In the genomic region with DNA sequence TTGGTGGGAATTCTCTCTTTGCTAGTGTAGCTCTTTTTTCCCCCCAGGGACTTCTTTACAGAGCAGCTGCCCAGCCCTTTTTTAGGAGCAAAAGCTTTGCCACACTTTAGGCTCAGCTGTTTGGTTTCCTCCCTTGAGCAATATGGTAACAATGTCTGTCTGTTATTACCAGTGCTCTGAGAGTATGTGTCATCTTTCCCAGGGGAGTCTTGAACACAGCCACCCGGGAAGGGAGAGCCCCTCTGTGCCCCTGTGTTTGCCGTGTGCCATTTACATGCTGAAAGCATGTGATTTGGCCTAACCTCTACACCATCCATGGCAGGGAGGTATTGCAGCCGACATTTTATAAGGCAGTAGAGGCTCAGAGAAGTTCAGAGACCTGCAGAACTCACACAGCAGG, we compare ENCODE assay signal across 25 mouse cellular contexts. TPM values are rescaled to one million over a fixed set of nuclear protein-coding genes. Genes with fewer than 3 reads are reported as not detected.
A peak's percentile ranks its signal among the peaks of the same experiment; 100 is the strongest.
DNase-seq lines count a peak whose midpoint lies in the region; ATAC-seq and TF ChIP-seq lines count a peak whose summit lies in the region.
"Had no signal": no experiment of that assay in that cellular context is flagged by ENCODE, and none has a peak within 500 bp of the region (broad histone marks: within the 10 kb centered on the region; RNA-seq: fewer than 3 reads in every experiment).

No protein-coding gene starts in this region.

- H3K27me3 ChIP-seq in kidney, embryonic 15.5 days, result no peaks in the 10 kb centered on the region
- no peaks in the 10 kb centered on the region for H3K27me3 ChIP-seq in C2C12 (ENCODE audit: control insufficient read depth, insufficient read depth, insufficient read length)
- no peaks in the 10 kb centered on the region for H3K27me3 ChIP-seq in embryonic facial prominence, embryonic 15.5 days
- no peaks in the 10 kb centered on the region for H3K27me3 ChIP-seq in liver, embryonic 16.5 days (ENCODE audit: control insufficient read depth, insufficient read depth, low read depth, low read length)
- H3K27me3 ChIP-seq in forebrain, embryonic 10.5 days (ENCODE audit: poor library complexity, severe bottlenecking), result no peaks in the 10 kb centered on the region
- no peaks in the 10 kb centered on the region for H3K27me3 ChIP-seq in forebrain, embryonic 13.5 days
- H3K27me3 ChIP-seq: embryonic facial prominence, embryonic 13.5 days; heart, embryonic 13.5 days; limb, embryonic 13.5 days; midbrain, embryonic 13.5 days; neural tube, embryonic 12.5 days had no signal

- no peak for TF ChIP-seq CTCF in C2C12 (IDR thresholded peaks at IDR 0.05; ENCODE audit: control insufficient read depth, insufficient read depth, insufficient read length)

- no peak overlapping the region for H3K4me3 ChIP-seq in kidney, embryonic 15.5 days (replicated peaks)
- H3K4me3 ChIP-seq in C2C12 (ENCODE audit: insufficient read depth, poor library complexity, severe bottlenecking), result no peak overlapping the region
- H3K4me3 ChIP-seq in embryonic facial prominence, embryonic 15.5 days (replicated peaks), result no peak overlapping the region
- no peak overlapping the region for H3K4me3 ChIP-seq in liver, embryonic 16.5 days (ENCODE audit: low read depth, low read length)
- no peak overlapping the region for H3K4me3 ChIP-seq in forebrain, embryonic 10.5 days
- no peak overlapping the region for H3K4me3 ChIP-seq in forebrain, embryonic 13.5 days
- H3K4me3 ChIP-seq: embryonic facial prominence, embryonic 13.5 days; heart, adult 2 months; heart, embryonic 13.5 days; limb, embryonic 13.5 days; megakaryocyte, embryonic 14.5 days; midbrain, embryonic 13.5 days; neural tube, embryonic 12.5 days had no signal

- H3K4me2 ChIP-seq in kidney, embryonic 15.5 days, result no peak overlapping the region
- no peak overlapping the region for H3K4me2 ChIP-seq in embryonic facial prominence, embryonic 15.5 days (replicated peaks)
- H3K4me2 ChIP-seq in liver, embryonic 16.5 days (ENCODE audit: low read depth, low read length), result no peak overlapping the region
- no peak overlapping the region for H3K4me2 ChIP-seq in forebrain, embryonic 13.5 days
- H3K4me2 ChIP-seq: embryonic facial prominence, embryonic 13.5 days; heart, embryonic 13.5 days; limb, embryonic 13.5 days; lung, embryonic 14.5 days; midbrain, embryonic 13.5 days; neural tube, embryonic 12.5 days had no signal

- no peak for ATAC-seq in kidney, embryonic 15.5 days (replicated peaks; ENCODE audit: low FRiP score)
- peak; percentile 75; the same call in 1 of the 2 replicates for ATAC-seq in embryonic facial prominence, embryonic 15.5 days (ENCODE audit: insufficient number of reproducible peaks, low FRiP score, low TSS enrichment, low read depth)
- no peak for ATAC-seq in liver, embryonic 16.5 days (ENCODE audit: low read depth)
- ATAC-seq in forebrain, embryonic 13.5 days, result no peak
- ATAC-seq: forebrain, embryonic 16.5 days; midbrain, embryonic 13.5 days had no signal

- no peaks in the 10 kb centered on the region for H3K79me2 ChIP-seq in C2C12 (ENCODE audit: control insufficient read depth, insufficient read depth)

- no peak for DNase-seq in kidney, postnatal 14 days
- no peak for DNase-seq in forebrain, embryonic 10.5 days (ENCODE audit: extremely low spot score, low spot score)
- no peak for DNase-seq in adrenal gland, adult 2 months
- DNase-seq: adrenal gland, postnatal 36 days; cerebellum, postnatal 10 days; gastrocnemius, postnatal 25 days; heart, adult 2 months; heart, postnatal 14 days; lung, embryonic 14.5 days; right cerebral cortex, postnatal 14 days; spleen, adult 18-20 months; thymus, adult 2 months; thymus, postnatal 4 days had no signal

- H3ac ChIP-seq in C2C12 (ENCODE audit: control insufficient read depth, insufficient read length, low read depth), result no peak overlapping the region

- H3K27ac ChIP-seq in kidney, embryonic 15.5 days, result 0 out of 2 replicates have a peak overlapping the region, but pooled peaks have one; percentile 29
- H3K27ac ChIP-seq in embryonic facial prominence, embryonic 15.5 days (replicated peaks), result no peak overlapping the region
- H3K27ac ChIP-seq in liver, embryonic 16.5 days (ENCODE audit: low read length), result peak overlapping the region; percentile 61
- H3K27ac ChIP-seq in forebrain, embryonic 10.5 days, result no peak overlapping the region
- H3K27ac ChIP-seq in forebrain, embryonic 13.5 days, result no peak overlapping the region
- H3K27ac ChIP-seq: embryonic facial prominence, embryonic 13.5 days; heart, adult 2 months; heart, embryonic 13.5 days; limb, embryonic 13.5 days; midbrain, embryonic 13.5 days; neural tube, embryonic 12.5 days had no signal

- H3K9ac ChIP-seq in kidney, embryonic 15.5 days, result no peak overlapping the region
- H3K9ac ChIP-seq in embryonic facial prominence, embryonic 15.5 days, result no peak overlapping the region
- H3K9ac ChIP-seq in liver, embryonic 16.5 days (ENCODE audit: low read depth, low read length), result no peak overlapping the region
- H3K9ac ChIP-seq in forebrain, embryonic 13.5 days, result no peak overlapping the region
- H3K9ac ChIP-seq: embryonic facial prominence, embryonic 13.5 days; heart, embryonic 13.5 days; limb, embryonic 13.5 days; lung, embryonic 14.5 days; midbrain, embryonic 13.5 days; neural tube, embryonic 12.5 days had no signal

- 70% methylated on average over 3 of the region's 3 CpGs for WGBS in kidney, embryonic 15.5 days
- 57% methylated on average over 3 of the region's 3 CpGs for WGBS in embryonic facial prominence, embryonic 15.5 days
- WGBS in liver, embryonic 16.5 days (ENCODE audit: insufficient replicate concordance), result 40% methylated on average over 3 of the region's 3 CpGs
- WGBS in forebrain, embryonic 10.5 days, result 80% methylated on average over 3 of the region's 3 CpGs
- WGBS in forebrain, embryonic 13.5 days, result 76% methylated on average over 3 of the region's 3 CpGs

- no peaks in the 10 kb centered on the region for H3K9me3 ChIP-seq in kidney, embryonic 15.5 days (replicated peaks)
- no peaks in the 10 kb centered on the region for H3K9me3 ChIP-seq in embryonic facial prominence, embryonic 15.5 days (replicated peaks)
- no peaks in the 10 kb centered on the region for H3K9me3 ChIP-seq in liver, embryonic 16.5 days (replicated peaks; ENCODE audit: control insufficient read depth, low read length)
- no peaks in the 10 kb centered on the region for H3K9me3 ChIP-seq in forebrain, embryonic 10.5 days
- H3K9me3 ChIP-seq in forebrain, embryonic 13.5 days (replicated peaks), result no peaks in the 10 kb centered on the region
- H3K9me3 ChIP-seq: embryonic facial prominence, embryonic 13.5 days; midbrain, embryonic 13.5 days; neural tube, embryonic 12.5 days had no signal

- no peaks in the 10 kb centered on the region for H3K79me3 ChIP-seq in C2C12 (ENCODE audit: low read depth)

- H3K4me1 ChIP-seq in kidney, embryonic 15.5 days, result peaks cover 29% of the 10 kb centered on the region
- no peaks in the 10 kb centered on the region for H3K4me1 ChIP-seq in embryonic facial prominence, embryonic 15.5 days
- peaks cover 5% of the 10 kb centered on the region for H3K4me1 ChIP-seq in liver, embryonic 16.5 days (ENCODE audit: control insufficient read depth, low read depth, low read length)
- H3K4me1 ChIP-seq in forebrain, embryonic 10.5 days, result peaks cover 29% of the 10 kb centered on the region
- peaks cover 6% of the 10 kb centered on the region; the same call in 1 of the 2 replicates for H3K4me1 ChIP-seq in forebrain, embryonic 13.5 days
- H3K4me1 ChIP-seq: embryonic facial prominence, embryonic 13.5 days had no signal

- H3K36me3 ChIP-seq in kidney, embryonic 15.5 days, result no peaks in the 10 kb centered on the region
- H3K36me3 ChIP-seq in C2C12 (ENCODE audit: control insufficient read depth, insufficient read depth), result no peaks in the 10 kb centered on the region
- H3K36me3 ChIP-seq in embryonic facial prominence, embryonic 15.5 days, result no peaks in the 10 kb centered on the region
- H3K36me3 ChIP-seq in liver, embryonic 16.5 days (ENCODE audit: control insufficient read depth, insufficient read depth), result no peaks in the 10 kb centered on the region
- no peaks in the 10 kb centered on the region for H3K36me3 ChIP-seq in forebrain, embryonic 10.5 days (replicated peaks)
- H3K36me3 ChIP-seq in forebrain, embryonic 13.5 days (ENCODE audit: poor library complexity, severe bottlenecking), result no peaks in the 10 kb centered on the region
- H3K36me3 ChIP-seq: embryonic facial prominence, embryonic 13.5 days; heart, embryonic 13.5 days; limb, embryonic 13.5 days; midbrain, embryonic 13.5 days; neural tube, embryonic 12.5 days had no signal

TF ChIP-seq in C2C12, 6 proteins besides CTCF, POLR2A, EP300 and RAD21:
- TF ChIP-seq CEBPB (IDR thresholded peaks at IDR 0.05; ENCODE audit: low read depth), result peak; percentile 62
- no peak for TF ChIP-seq MYOG (IDR thresholded peaks at IDR 0.05; ENCODE audit: control insufficient read depth, extremely low read depth, insufficient read length)
- TF ChIP-seq MYOD1 (IDR thresholded peaks at IDR 0.05; ENCODE audit: control insufficient read depth, insufficient read length, low read depth), result peak; percentile 58
- TF ChIP-seq MAX (IDR thresholded peaks at IDR 0.05), result no peak
- TF ChIP-seq FOSL1 (IDR thresholded peaks at IDR 0.05; ENCODE audit: insufficient read depth, low read length, poor library complexity, severe bottlenecking), result no peak

RNA-seq across cellular contexts. Expression of gene Txnrd1, which starts 29.4 kb away (rescaled TPM):
- 105 and 107 TPM in 2 replicates for polyA plus RNA-seq in kidney, embryonic 15.5 days (2015; fragmentation: Nextera tagmentation; extraction: Ambion mirVana)
- polyA plus RNA-seq in C2C12 (2012; fragmentation: generic; extraction: Trizol), result 172 TPM
- polyA plus RNA-seq in embryonic facial prominence, embryonic 15.5 days (2015; fragmentation: Nextera tagmentation; extraction: Ambion mirVana), result 74.3 and 78.9 TPM in 2 replicates
- polyA plus RNA-seq in liver, embryonic 16.5 days (2015; fragmentation: Nextera tagmentation; extraction: Ambion mirVana), result 44.1 and 46.1 TPM in 2 replicates
- polyA plus RNA-seq in forebrain, embryonic 10.5 days (2016; fragmentation: Nextera tagmentation; extraction: Ambion mirVana), result 196 and 200 TPM in 2 replicates
- 154 and 158 TPM in 2 replicates for polyA plus RNA-seq in forebrain, embryonic 13.5 days (2015; fragmentation: Nextera tagmentation; extraction: Ambion mirVana)
- total RNA-seq in adrenal gland, adult 2 months (2021), result 100 to 1,000 TPM in 1 of 2 experiments, 10 to 100 TPM in 1; 88.6 to 113 TPM
- 27.3 and 34.4 TPM in 2 replicates for polyA plus RNA-seq in adrenal gland, adult 2 months (2012; rRNA removed)

RNA-seq across cellular contexts. Expression of gene Nfyb, which starts 40.5 kb away (rescaled TPM):
- polyA plus RNA-seq in kidney, embryonic 15.5 days (2015; fragmentation: Nextera tagmentation; extraction: Ambion mirVana), result 47.7 and 48.9 TPM in 2 replicates
- polyA plus RNA-seq in C2C12 (2012; fragmentation: generic; extraction: Trizol), result 11.9 TPM
- 42.2 and 42.4 TPM in 2 replicates for polyA plus RNA-seq in embryonic facial prominence, embryonic 15.5 days (2015; fragmentation: Nextera tagmentation; extraction: Ambion mirVana)
- 29.4 and 34.5 TPM in 2 replicates for polyA plus RNA-seq in liver, embryonic 16.5 days (2015; fragmentation: Nextera tagmentation; extraction: Ambion mirVana)
- 63.8 and 64.3 TPM in 2 replicates for polyA plus RNA-seq in forebrain, embryonic 10.5 days (2016; fragmentation: Nextera tagmentation; extraction: Ambion mirVana)
- polyA plus RNA-seq in forebrain, embryonic 13.5 days (2015; fragmentation: Nextera tagmentation; extraction: Ambion mirVana), result 65.3 and 68.9 TPM in 2 replicates
- 10 to 100 TPM; 15.2 to 19.8 TPM for total RNA-seq in adrenal gland, adult 2 months (2021)
- polyA plus RNA-seq in adrenal gland, adult 2 months (2012; rRNA removed), result 1.9 and 5.1 TPM in 2 replicates

Comparison
In these comparisons a context has a peak if more than half of its experiments do, and no peak if none do; other contexts are left out.
1. H3K27ac ChIP-seq: peak in kidney, embryonic 15.5 days (single experiment) and liver, embryonic 16.5 days (single experiment); none in embryonic facial prominence, embryonic 15.5 days (single experiment), forebrain, embryonic 10.5 days (single experiment) and forebrain, embryonic 13.5 days (single experiment).